ENCODE assay signal across 32 mouse cellular contexts in genomic region chr13:88014741-88015140, GRCm38 (mm10).
"Had no signal": no experiment of that assay in that cellular context is flagged by ENCODE, and none has a peak within 500 bp of the region (broad histone marks: within the 10 kb centered on the region; RNA-seq: fewer than 3 reads in every experiment).

No protein-coding gene starts in this region.

- H3K4me2 ChIP-seq: limb, embryonic 12.5 days; limb, embryonic 13.5 days; limb, embryonic 15.5 days; liver, embryonic 11.5 days; liver, embryonic 12.5 days; liver, embryonic 13.5 days; liver, embryonic 15.5 days; lung, embryonic 14.5 days; lung, embryonic 15.5 days; midbrain, embryonic 11.5 days; midbrain, embryonic 12.5 days; midbrain, embryonic 13.5 days; midbrain, embryonic 15.5 days; neural tube, embryonic 12.5 days had no signal

- H3K9ac ChIP-seq: limb, embryonic 12.5 days; limb, embryonic 13.5 days; limb, embryonic 15.5 days; liver, embryonic 12.5 days; liver, embryonic 13.5 days; liver, embryonic 14.5 days; liver, embryonic 15.5 days; liver, postnatal 0 days; lung, embryonic 14.5 days; lung, embryonic 15.5 days; midbrain, embryonic 12.5 days; midbrain, embryonic 13.5 days; midbrain, embryonic 15.5 days; neural tube, embryonic 12.5 days had no signal

- ATAC-seq: liver, embryonic 12.5 days; liver, postnatal 0 days; lung, postnatal 0 days; midbrain, embryonic 13.5 days; midbrain, embryonic 15.5 days; midbrain, embryonic 16.5 days had no signal

- H3K36me3 ChIP-seq: limb, embryonic 10.5 days; limb, embryonic 12.5 days; limb, embryonic 13.5 days; limb, embryonic 15.5 days; liver, embryonic 12.5 days; liver, embryonic 13.5 days; liver, embryonic 15.5 days; lung, embryonic 15.5 days; midbrain, embryonic 10.5 days; midbrain, embryonic 12.5 days; midbrain, embryonic 13.5 days; midbrain, embryonic 15.5 days; neural tube, embryonic 12.5 days had no signal

- H3K4me3 ChIP-seq: limb, embryonic 10.5 days; limb, embryonic 12.5 days; limb, embryonic 13.5 days; limb, embryonic 15.5 days; liver, embryonic 12.5 days; liver, embryonic 13.5 days; liver, embryonic 15.5 days; lung, embryonic 15.5 days; megakaryocyte, embryonic 14.5 days; midbrain, embryonic 10.5 days; midbrain, embryonic 12.5 days; midbrain, embryonic 13.5 days; midbrain, embryonic 15.5 days; myocyte; neural tube, embryonic 12.5 days had no signal

- H3K4me1 ChIP-seq: limb, embryonic 10.5 days; limb, embryonic 12.5 days; limb, embryonic 13.5 days; limb, embryonic 15.5 days; liver, embryonic 12.5 days; liver, embryonic 13.5 days; liver, embryonic 15.5 days; lung, embryonic 15.5 days; megakaryocyte, embryonic 14.5 days; midbrain, embryonic 10.5 days; midbrain, embryonic 12.5 days; midbrain, embryonic 13.5 days; midbrain, embryonic 15.5 days; neural tube, embryonic 12.5 days had no signal

- DNase-seq: left cerebral cortex, postnatal 4 days; liver; liver, embryonic 13.5 days; liver, postnatal 0 days; lung, adult 18-20 months; lung, adult 2 months; lung, embryonic 14.5 days; lung, postnatal 10 days; lung, postnatal 14 days; lung, postnatal 36 days; lung, postnatal 4 days; midbrain, embryonic 14.5 days had no signal

- H3K27me3 ChIP-seq: limb, embryonic 12.5 days; limb, embryonic 13.5 days; limb, embryonic 15.5 days; liver, embryonic 12.5 days; liver, embryonic 13.5 days; liver, embryonic 15.5 days; lung, embryonic 15.5 days; megakaryocyte, embryonic 14.5 days; midbrain, embryonic 12.5 days; midbrain, embryonic 13.5 days; midbrain, embryonic 15.5 days; neural tube, embryonic 12.5 days had no signal

- H3K9me3 ChIP-seq: limb, embryonic 10.5 days; limb, embryonic 13.5 days; limb, embryonic 15.5 days; liver, embryonic 12.5 days; liver, embryonic 13.5 days; liver, embryonic 15.5 days; lung, embryonic 15.5 days; midbrain, embryonic 10.5 days; midbrain, embryonic 12.5 days; midbrain, embryonic 13.5 days; midbrain, embryonic 15.5 days; neural tube, embryonic 12.5 days had no signal

- H3K27ac ChIP-seq: limb, embryonic 10.5 days; limb, embryonic 12.5 days; limb, embryonic 13.5 days; limb, embryonic 15.5 days; liver, embryonic 12.5 days; liver, embryonic 13.5 days; liver, embryonic 14.5 days; liver, embryonic 15.5 days; lung, embryonic 15.5 days; macrophage; midbrain, embryonic 10.5 days; midbrain, embryonic 12.5 days; midbrain, embryonic 13.5 days; midbrain, embryonic 15.5 days; neural tube, embryonic 12.5 days had no signal
